In genomic region chr13:69610751-69611397, GRCm38 (mm10) we compare ENCODE assay signal across 8 mouse cellular contexts. TPM values are rescaled to one million over a fixed set of nuclear protein-coding genes. Genes with fewer than 3 reads are reported as not detected.
A peak's percentile ranks its signal among the peaks of the same experiment; 100 is the strongest.
DNase-seq lines count a peak whose midpoint lies in the region; ATAC-seq lines count a peak whose summit lies in the region.

No protein-coding gene starts in this region.

- H3K27me3 ChIP-seq in kidney, embryonic 16.5 days (ENCODE audit: insufficient read depth, low read length), result no peaks in the 10 kb centered on the region
- no peaks in the 10 kb centered on the region for H3K27me3 ChIP-seq in stomach, embryonic 15.5 days (replicated peaks)

- H3K9me3 ChIP-seq in kidney, embryonic 16.5 days (ENCODE audit: low read length), result no peaks in the 10 kb centered on the region
- H3K9me3 ChIP-seq in stomach, embryonic 15.5 days, result no peaks in the 10 kb centered on the region

- peak overlapping the region; percentile 74 for H3K9ac ChIP-seq in kidney, embryonic 16.5 days (replicated peaks; ENCODE audit: low read length)
- H3K9ac ChIP-seq in stomach, embryonic 15.5 days, result peak overlapping the region; percentile 37

- peak; percentile 26 for ATAC-seq in granulocyte monocyte progenitor cell, adult 5-6 weeks (replicated peaks; ENCODE audit: poor library complexity, severe bottlenecking)
- peak; percentile 44 for ATAC-seq in kidney, embryonic 16.5 days (ENCODE audit: low FRiP score, low TSS enrichment)
- ATAC-seq in stomach, embryonic 15.5 days (ENCODE audit: insufficient read depth, low FRiP score, low read depth), result peak; percentile 9

- peak overlapping the region; percentile 88 for H3K4me2 ChIP-seq in kidney, embryonic 16.5 days (replicated peaks; ENCODE audit: low read depth, low read length)
- peak overlapping the region; percentile 95 for H3K4me2 ChIP-seq in stomach, embryonic 15.5 days

- H3K36me3 ChIP-seq in kidney, embryonic 16.5 days (ENCODE audit: insufficient read depth, low read length), result peaks cover 16% of the 10 kb centered on the region
- peaks cover 18% of the 10 kb centered on the region for H3K36me3 ChIP-seq in macrophage (ENCODE audit: inconsistent target)
- peaks cover 7% of the 10 kb centered on the region for H3K36me3 ChIP-seq in stomach, embryonic 15.5 days

- peak overlapping the region; percentile 78 for H3K4me3 ChIP-seq in kidney, embryonic 16.5 days (ENCODE audit: low read length)
- peak overlapping the region; percentile 62 for H3K4me3 ChIP-seq in macrophage (ENCODE audit: inconsistent target)
- H3K4me3 ChIP-seq in stomach, embryonic 15.5 days (replicated peaks), result peak overlapping the region; percentile 64

- H3K4me1 ChIP-seq in kidney, embryonic 16.5 days (ENCODE audit: insufficient read depth, low read length), result peaks cover 17% of the 10 kb centered on the region
- peaks cover 9% of the 10 kb centered on the region for H3K4me1 ChIP-seq in stomach, embryonic 15.5 days

- peaks cover 23% of the 10 kb centered on the region for H3K79me2 ChIP-seq in macrophage (ENCODE audit: inconsistent target)

- H3K27ac ChIP-seq in kidney, embryonic 16.5 days (ENCODE audit: low read length), result peak overlapping the region; percentile 44; the same call in 1 of the 2 replicates
- H3K27ac ChIP-seq in macrophage, result no peak overlapping the region
- H3K27ac ChIP-seq in stomach, embryonic 15.5 days, result no peak overlapping the region

- DNase-seq in cerebellum, adult 18-20 months, result peak; percentile 65 to 71
- DNase-seq in cerebellum, adult 11 months, result no peak
- peak; percentile 55 for DNase-seq in 416B (ENCODE audit: low read depth)
- peak; percentile 59 to 61 for DNase-seq in cerebellum, postnatal 36 days

- under 1% methylated on average over 40 of the region's 40 CpGs for WGBS in kidney, embryonic 16.5 days
- 1% methylated on average over 36 of the region's 40 CpGs for WGBS in macrophage (ENCODE audit: missing documents)
- WGBS in stomach, embryonic 15.5 days, result under 1% methylated on average over 39 of the region's 40 CpGs

RNA-seq across cellular contexts. Expression of gene Srd5a1, which starts 0.4 kb away (rescaled TPM):
- total RNA-seq in granulocyte monocyte progenitor cell, adult 5-6 weeks (2014; fragmentation: Nextera tagmentation), result 3.7 and 4.6 TPM in 2 replicates
- total RNA-seq in granulocyte monocyte progenitor cell, adult 5-6 weeks (2017), result 2.7 and 4.6 TPM in 2 replicates
- 25.0 and 27.7 TPM in 2 replicates for polyA plus RNA-seq in kidney, embryonic 16.5 days (2015; fragmentation: Nextera tagmentation; extraction: Ambion mirVana)
- total RNA-seq in macrophage (2018; cell fraction: chromatin; rRNA removed), result 1 to 10 TPM in 3 of 26 experiments, under 1 TPM in 12, not detected in 11; 0.21 to 1.5 (median 0.63) TPM
- total RNA-seq in macrophage (2018; cell fraction: cytosol; rRNA removed), result 1 to 10 TPM in 4 of 26 experiments, under 1 TPM in 22; 0.38 to 1.1 (median 0.74) TPM
- total RNA-seq in macrophage (2018; cell fraction: nucleus; rRNA removed), result 1 to 10 TPM in 4 of 26 experiments, under 1 TPM in 18, not detected in 4; 0.18 to 1.3 (median 0.53) TPM
- polyA plus RNA-seq in macrophage (2018), result 0.75 to 0.93 TPM (median 0.90 TPM) in 3 replicates
- 28.3 TPM in 2 replicates for polyA plus RNA-seq in stomach, embryonic 15.5 days (2015; fragmentation: Nextera tagmentation; extraction: Ambion mirVana)

Comparison
In these comparisons a context has a peak if more than half of its experiments do, and no peak if none do; other contexts are left out.
1. RNA of gene Srd5a1, which starts 0.4 kb away (polyA plus RNA-seq): 28.3 TPM in stomach, embryonic 15.5 days and 25.0 to 27.7 TPM in kidney, embryonic 16.5 days; 0.75 to 0.93 TPM in macrophage; every median in the first group is over 10 times any median in the second.
2. Peak in every context shown above with its lines, with median percentiles within 50 percentile points of each other: ATAC-seq and H3K4me3 ChIP-seq.